Mouse (Mus musculus) frontal cortex, adult 2 months (tissue): ENCODE measurements at regions not wholly inside any gene's neighbourhood (a gene's known extent, or its start where the extent isn't known, plus 50 kb on each side); places are given as distances from the start of the nearest gene placed in this dataset.

Source experiments
- DNase-seq, 2 experiments: peaks; one replicate each; pipeline ENCODE4 v3.0.0; 2022; ENCODE audit warnings: low spot score in 1 of 2; ENCODE audit errors: extremely low spot score in 1 of 2

GRCm38 (mm10) chr1:64298950-64299349, 176.9 kb upstream of the Klf7 start:
- DNase-seq, result no peak

GRCm38 (mm10) chr1:64298188-64298587, 176.1 kb upstream of the Klf7 start:
- no peak for DNase-seq

- no peak for DNase-seq
These were observed 175.3 kb upstream of the Klf7 start for GRCm38 (mm10) chr1:64297343-64297742.

GRCm38 (mm10) chr1:64295512-64295945, 173.4 kb upstream of the Klf7 start:
- DNase-seq, result no peak

- DNase-seq, result no peak
These were observed 173.0 kb upstream of the Klf7 start for GRCm38 (mm10) chr1:64295051-64295450.

GRCm38 (mm10) chr1:64288812-64289447, 166.8 kb upstream of the Klf7 start:
- peak in 1 of 2 experiments; percentile 35 for DNase-seq

- no peak for DNase-seq
These were observed 165.0 kb upstream of the Klf7 start for GRCm38 (mm10) chr1:64287068-64287467.

- no peak for DNase-seq
These were observed 162.6 kb upstream of the Klf7 start for GRCm38 (mm10) chr1:64284656-64285055.

GRCm38 (mm10) chr1:64275865-64276264, 153.8 kb upstream of the Klf7 start:
- DNase-seq, result no peak

GRCm38 (mm10) chr1:64275086-64275802, 153.2 kb upstream of the Klf7 start:
- no peak for DNase-seq

GRCm38 (mm10) chr1:64257237-64257636, 135.2 kb upstream of the Klf7 start:
- no peak for DNase-seq

GRCm38 (mm10) chr1:64255554-64256295, 133.6 kb upstream of the Klf7 start:
- peak in 1 of 2 experiments; percentile 21 for DNase-seq

GRCm38 (mm10) chr1:64254673-64255072, 132.6 kb upstream of the Klf7 start:
- DNase-seq, result no peak

- DNase-seq, result no peak
These were observed 131.9 kb upstream of the Klf7 start for GRCm38 (mm10) chr1:64253996-64254395.

- no peak for DNase-seq
These were observed 120.3 kb upstream of the Klf7 start for GRCm38 (mm10) chr1:64242401-64242800.

- DNase-seq, result no peak
These were observed 107.6 kb upstream of the Klf7 start for GRCm38 (mm10) chr1:64229654-64230053.

GRCm38 (mm10) chr1:64226001-64226918, 104.2 kb upstream of the Klf7 start:
- DNase-seq, result peak; percentile 39 to 74

GRCm38 (mm10) chr1:64223779-64224687, 102.0 kb upstream of the Klf7 start:
- DNase-seq, result peak in 1 of 2 experiments; percentile 16

- no peak for DNase-seq
These were observed 100.4 kb upstream of the Klf7 start for GRCm38 (mm10) chr1:64222475-64222874.
